Mouse (Mus musculus) C2C12 (cell line): Measurements from ENCODE around the gene Sorcs2. TPM values are rescaled to one million over a fixed set of nuclear protein-coding genes. Genes with fewer than 3 reads are reported as not detected.

ENCODE experiments used
- H3K27me3 ChIP-seq: one replicate; pipeline ENCODE4 v1.6.1; 2011; ENCODE audit not compliant: control insufficient read depth, insufficient read depth, insufficient read length
- H3K36me3 ChIP-seq: one replicate; pipeline ENCODE4 v1.6.1; 2011; ENCODE audit not compliant: control insufficient read depth, insufficient read depth
- H3K4me3 ChIP-seq: one replicate; pipeline ENCODE4 v1.5.1; 2011; ENCODE audit warnings: mild to moderate bottlenecking, control low read depth; ENCODE audit not compliant: poor library complexity, insufficient read depth, severe bottlenecking
- H3K79me2 ChIP-seq: one replicate; pipeline ENCODE4 v1.6.1; 2011; ENCODE audit not compliant: control insufficient read depth, insufficient read depth
- H3K79me3 ChIP-seq: one replicate; pipeline ENCODE4 v1.6.1; 2011; ENCODE audit warnings: low read depth, control low read depth
- H3ac ChIP-seq: one replicate; pipeline ENCODE3; 2011; ENCODE audit warnings: low read depth; ENCODE audit not compliant: control insufficient read depth, insufficient read length
- CEBPB ChIP-seq: IDR thresholded peaks from one replicate; pipeline ENCODE4 v1.6.1; 2011; ENCODE audit warnings: low read depth, mild to moderate bottlenecking, control low read depth, moderate library complexity
- CTCF ChIP-seq: IDR thresholded peaks from one replicate; pipeline ENCODE4 v1.5.1; 2011; ENCODE audit not compliant: control insufficient read depth, insufficient read depth, insufficient read length
- FOSL1 ChIP-seq: IDR thresholded peaks from one replicate; pipeline ENCODE4 v1.8.0; 2011; ENCODE audit warnings: mild to moderate bottlenecking, low read length; ENCODE audit not compliant: poor library complexity, insufficient read depth, severe bottlenecking
- MAX ChIP-seq: IDR thresholded peaks from one replicate; pipeline ENCODE4 v1.6.1; 2011; ENCODE audit warnings: mild to moderate bottlenecking, control low read depth
- MYOD1 ChIP-seq: IDR thresholded peaks from one replicate; pipeline ENCODE4 v1.6.1; 2011; ENCODE audit warnings: low read depth; ENCODE audit not compliant: control insufficient read depth, insufficient read length
- MYOG ChIP-seq: IDR thresholded peaks from one replicate; pipeline ENCODE4 v1.6.1; 2011; ENCODE audit not compliant: control insufficient read depth, insufficient read length; ENCODE audit errors: extremely low read depth
- USF1 ChIP-seq: IDR thresholded peaks from one replicate; pipeline ENCODE4 v1.6.1; 2011; ENCODE audit warnings: low read depth, mild to moderate bottlenecking, control low read depth, moderate library complexity
- polyA plus RNA-seq: library from polyadenylated mRNA; unstranded; fragments of >200 nt; fragmentation: generic; extraction: Trizol; gene quantifications from one replicate; pipeline ENCODE4 v1.2.1, GENCODE M21; 2012; ENCODE audit warnings: missing spikeins

Gene Sorcs2
- polyA plus RNA-seq, 1 experiment = 67.7 TPM

DNA sequence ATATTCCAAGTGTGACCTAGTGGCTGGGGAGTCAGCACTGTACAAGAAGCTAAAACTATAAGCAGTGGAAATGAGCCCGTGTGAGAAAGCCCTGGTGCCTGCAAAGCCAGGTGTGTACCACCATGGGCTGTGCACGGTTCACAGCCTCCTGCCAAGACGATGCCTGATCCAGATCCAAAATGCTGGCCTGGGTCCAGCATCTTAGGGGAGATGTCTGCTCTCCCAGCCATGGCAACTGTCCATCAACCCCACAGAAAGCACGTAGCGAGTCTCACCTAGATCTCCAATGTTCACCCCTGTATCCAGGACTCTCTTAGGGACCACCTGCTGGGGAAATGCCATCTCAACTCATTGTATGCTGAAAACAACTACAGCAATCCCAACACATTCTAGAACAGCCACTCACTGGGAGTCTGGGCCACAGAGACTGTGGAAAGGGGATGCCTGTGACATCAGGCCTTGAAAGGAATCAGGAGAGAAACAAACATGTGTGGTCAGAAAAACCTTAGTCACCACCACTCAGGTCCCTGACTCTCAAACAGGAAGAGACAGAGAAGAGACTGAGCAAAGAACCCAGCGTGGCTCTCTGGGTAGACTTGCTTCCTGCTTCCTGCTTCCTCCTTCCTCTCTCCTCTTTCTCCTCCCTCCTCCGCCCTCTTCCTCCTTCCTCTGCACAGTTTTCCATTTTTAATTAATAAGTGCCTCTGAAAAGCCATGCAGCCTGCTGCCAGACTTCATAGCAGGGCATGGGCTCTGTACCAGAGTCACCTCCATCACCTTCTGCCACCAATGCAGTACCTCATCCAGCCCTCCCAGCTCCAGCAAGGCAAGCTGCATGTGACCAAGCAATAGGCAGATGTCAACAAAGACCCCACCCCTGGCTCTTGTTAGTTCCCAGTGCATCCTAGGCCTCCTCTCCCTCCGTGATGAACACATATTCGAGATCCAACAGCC is 71.6 kb downstream of the Sorcs2 start:
- H3K36me3 ChIP-seq = no peaks in the 10 kb centered on the region
- no peaks in the 10 kb centered on the region for H3K27me3 ChIP-seq
- H3ac ChIP-seq = no peak overlapping the region
- peaks cover 26% of the 10 kb centered on the region for H3K79me2 ChIP-seq
- no peak overlapping the region for H3K4me3 ChIP-seq
- H3K79me3 ChIP-seq = no peaks in the 10 kb centered on the region
- no peak for TF ChIP-seq MAX
- no peak for TF ChIP-seq CEBPB
- no peak for TF ChIP-seq MYOG
- TF ChIP-seq MYOD1 = no peak
- no peak for TF ChIP-seq FOSL1
- no peak for TF ChIP-seq CTCF
- no peak for TF ChIP-seq USF1

DNA sequence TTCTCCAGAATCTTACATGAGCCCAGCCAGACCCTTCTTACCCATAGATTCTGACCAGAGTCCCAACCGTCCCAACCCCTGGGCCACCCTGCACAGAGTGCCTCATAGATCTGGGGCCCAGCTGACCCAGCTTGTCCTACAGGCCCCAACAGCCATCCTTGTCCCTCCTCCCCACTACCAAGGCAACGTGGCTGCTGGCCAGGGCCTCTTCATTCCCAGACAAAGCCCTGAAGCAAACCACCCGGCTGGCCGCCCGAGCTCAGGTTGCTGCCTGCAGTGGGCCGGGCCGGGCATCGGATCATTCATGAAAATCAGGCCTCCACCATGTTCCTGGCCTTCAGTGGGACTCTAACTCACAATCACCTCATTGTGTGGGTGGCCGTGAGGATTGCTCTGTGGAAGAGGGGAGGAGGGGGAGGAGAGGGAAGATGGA is 73.8 kb downstream of the Sorcs2 start:
- Histone ChIP-seq H3K27me3 (no peaks in the 10 kb centered on the region), H3K79me2 (peaks cover 26% of the 10 kb centered on the region), H3K79me3 (no peaks in the 10 kb centered on the region), H3K4me3 (no peak overlapping the region), H3ac (no peak overlapping the region), H3K36me3 (no peaks in the 10 kb centered on the region)
- TF ChIP-seq FOSL1 = no peak
- TF ChIP-seq MYOG = no peak
- TF ChIP-seq MYOD1 = no peak
- TF ChIP-seq USF1 = no peak

- no peaks in the 10 kb centered on the region for H3K79me3 ChIP-seq
- no peak for TF ChIP-seq MYOG
- TF ChIP-seq FOSL1 = no peak
- TF ChIP-seq CEBPB = no peak
- no peak for TF ChIP-seq USF1
- no peak for TF ChIP-seq MAX
- no peak for TF ChIP-seq MYOD1
- peak; percentile 89 for TF ChIP-seq CTCF
- H3K27me3 ChIP-seq = no peaks in the 10 kb centered on the region
- H3K79me2 ChIP-seq = peaks cover 26% of the 10 kb centered on the region
- H3K4me3 ChIP-seq = no peak overlapping the region
- no peak overlapping the region for H3ac ChIP-seq
- H3K36me3 ChIP-seq = no peaks in the 10 kb centered on the region
Measured at GRCm38 (mm10) chr5:36323526-36323925, 74.4 kb downstream of the Sorcs2 start.

DNA sequence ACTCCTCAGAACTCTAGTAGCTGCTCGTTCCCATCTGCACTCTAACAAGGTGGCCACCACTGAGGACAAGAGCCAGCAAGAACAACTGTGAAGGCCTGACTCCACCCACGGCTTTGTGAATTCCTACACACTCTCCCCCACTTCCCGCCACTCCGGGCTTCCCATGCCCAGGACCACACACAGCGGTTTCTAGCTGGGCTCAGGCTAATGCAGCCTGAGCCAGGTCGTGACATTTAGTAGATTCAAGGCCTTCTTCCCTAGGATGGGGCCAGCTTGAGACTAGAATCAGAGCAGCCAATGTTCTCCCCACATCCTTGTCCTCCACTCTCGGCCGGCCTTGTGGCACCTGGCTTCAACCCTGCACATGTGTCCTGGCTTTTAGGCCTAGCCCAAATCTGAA is 76.4 kb downstream of the Sorcs2 start:
- Histone ChIP-seq H3K27me3 (no peaks in the 10 kb centered on the region), H3K79me3 (no peaks in the 10 kb centered on the region), H3K36me3 (no peaks in the 10 kb centered on the region), H3K4me3 (no peak overlapping the region), H3ac (no peak overlapping the region), H3K79me2 (peaks cover 30% of the 10 kb centered on the region)
- TF ChIP-seq MYOD1 (no peak), CTCF (no peak), FOSL1 (no peak), MAX (no peak), USF1 (no peak), MYOG (no peak)

DNA sequence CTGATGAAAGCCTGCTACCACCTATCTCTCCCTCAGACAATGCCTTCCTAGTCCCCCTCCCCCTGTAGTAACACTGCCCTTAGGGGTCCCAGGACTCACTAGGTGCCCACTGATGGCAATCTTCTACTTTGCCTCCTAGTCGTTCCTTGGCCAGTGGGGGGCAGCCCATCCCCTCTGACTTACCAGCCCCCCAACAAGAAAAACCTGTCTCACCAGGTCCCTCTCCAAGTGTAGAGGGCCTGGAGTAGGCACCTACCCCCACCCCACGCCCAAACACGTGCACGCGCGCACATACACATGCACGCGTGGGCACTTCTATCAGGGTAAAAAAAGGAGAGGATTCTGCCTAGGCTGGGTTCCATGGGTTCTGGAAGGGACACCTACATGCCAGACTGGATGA is 77.3 kb downstream of the Sorcs2 start:
- Histone ChIP-seq H3K79me3 (no peaks in the 10 kb centered on the region), H3ac (no peak overlapping the region), H3K27me3 (no peaks in the 10 kb centered on the region), H3K36me3 (no peaks in the 10 kb centered on the region), H3K79me2 (peaks cover 30% of the 10 kb centered on the region), H3K4me3 (no peak overlapping the region)
- TF ChIP-seq FOSL1 (no peak), MAX (no peak), CEBPB (no peak), CTCF (no peak), MYOG (no peak), USF1 (no peak), MYOD1 (no peak)
